Mouse (Mus musculus) heart, embryonic 16.5 days (tissue): ENCODE results near the gene Gm45716. TPM values are rescaled to one million over a fixed set of nuclear protein-coding genes. Genes with fewer than 3 reads are reported as not detected.
A peak's percentile ranks its signal among the peaks of the same experiment; 100 is the strongest.

Experiments used
- ATAC-seq: fragments of 200-750 bp; cut with Nextera tagmentation; replicated peaks from 2 replicates; pipeline ENCODE4 v1.8.0; 2017; ENCODE audit warnings: moderate number of reproducible peaks; ENCODE audit not compliant: insufficient read depth, low FRiP score; ENCODE audit errors: extremely low read depth
- H3K27ac ChIP-seq: fragments of 300-500 bp; sonication (generic); 2 replicates; pipeline ENCODE4 v1.5.1; 2014; ENCODE audit warnings: mild to moderate bottlenecking, low read length, control low read depth, moderate library complexity
- H3K27me3 ChIP-seq: fragments of 300-500 bp; sonication (generic); 2 replicates; pipeline ENCODE4 v1.6.1; 2014; ENCODE audit warnings: low read length, mixed read lengths; ENCODE audit not compliant: control insufficient read depth, insufficient read depth
- H3K36me3 ChIP-seq: fragments of 300-500 bp; sonication (generic); 2 replicates; pipeline ENCODE4 v1.6.1; 2014; ENCODE audit not compliant: control insufficient read depth, insufficient read depth
- H3K4me1 ChIP-seq: fragments of 300-500 bp; sonication (generic); 2 replicates; pipeline ENCODE4 v1.6.1; 2014; ENCODE audit warnings: low read length, mixed read lengths; ENCODE audit not compliant: control insufficient read depth, insufficient read depth
- H3K4me2 ChIP-seq: fragments of 300-500 bp; sonication (generic); 2 replicates; pipeline ENCODE4 v1.6.1; 2014; ENCODE audit warnings: low read depth, mild to moderate bottlenecking, control low read depth, low read length
- H3K4me3 ChIP-seq: fragments of 300-500 bp; sonication (generic); 2 replicates; pipeline ENCODE4 v1.5.1; 2014; ENCODE audit warnings: mild to moderate bottlenecking, control low read depth, low read length
- H3K9ac ChIP-seq: fragments of 300-500 bp; sonication (generic); 2 replicates; pipeline ENCODE4 v1.6.1; 2014; ENCODE audit warnings: low read length, control low read depth
- H3K9me3 ChIP-seq: fragments of 300-500 bp; sonication (generic); replicated peaks from 2 replicates; pipeline ENCODE4 v1.6.1; 2016; ENCODE audit warnings: low read length; ENCODE audit not compliant: control insufficient read depth
- WGBS: fragments of 180-500 bp; shearing (Covaris S2); extraction: QIAGEN DNeasy Blood & Tissue Kit; methylation state at CpG from one replicate; pipeline ENCODE4 v1.1.7; 2014; 5-methylcytosine and 5-hydroxymethylcytosine counted together
- polyA plus RNA-seq: library from polyadenylated mRNA; unstranded; fragments of >200 nt; fragmentation: Nextera tagmentation; extraction: Ambion mirVana; gene quantifications from 2 replicates; pipeline ENCODE4 v1.2.1, GENCODE M21; 2015

The Gm45716 gene
- polyA plus RNA-seq, 1 experiment from 2014 or later, result 53.0 TPM

GRCm38 (mm10) chr11:90195756-90196520, 8.5 kb downstream of the Gm45716 start:
- no peaks in the 10 kb centered on the region for H3K36me3 ChIP-seq
- no peaks in the 10 kb centered on the region for H3K9me3 ChIP-seq
- H3K4me1 ChIP-seq, result peaks cover 13% of the 10 kb centered on the region
- ATAC-seq, result no peak
- no peaks in the 10 kb centered on the region for H3K27me3 ChIP-seq
- no peak overlapping the region for H3K4me3 ChIP-seq
- H3K27ac ChIP-seq, result no peak overlapping the region
- no peak overlapping the region for H3K9ac ChIP-seq
- no peak overlapping the region for H3K4me2 ChIP-seq
- WGBS, result 49% methylated on average over 11 of the region's 11 CpGs

GRCm38 (mm10) chr11:90196521-90197215, 9.2 kb downstream of the Gm45716 start:
- Histone ChIP-seq H3K27me3 (no peaks in the 10 kb centered on the region), H3K9me3 (no peaks in the 10 kb centered on the region), H3K4me3 (no peak overlapping the region), H3K9ac (no peak overlapping the region), H3K4me1 (peaks cover 13% of the 10 kb centered on the region), H3K4me2 (no peak overlapping the region), H3K27ac (no peak overlapping the region), H3K36me3 (no peaks in the 10 kb centered on the region)
- 50% methylated on average over 12 of the region's 12 CpGs for WGBS
- no peak; the same call in 1 of the 2 replicates for ATAC-seq

GRCm38 (mm10) chr11:90198048-90198447, 10.6 kb downstream of the Gm45716 start:
- H3K27ac ChIP-seq, result no peak overlapping the region
- H3K4me1 ChIP-seq, result peaks cover 13% of the 10 kb centered on the region
- H3K4me3 ChIP-seq, result no peak overlapping the region
- no peak for ATAC-seq
- H3K27me3 ChIP-seq, result no peaks in the 10 kb centered on the region
- no peak overlapping the region for H3K4me2 ChIP-seq
- 64% methylated on average over 5 of the region's 5 CpGs for WGBS
- H3K36me3 ChIP-seq, result no peaks in the 10 kb centered on the region
- H3K9ac ChIP-seq, result no peak overlapping the region
- no peaks in the 10 kb centered on the region for H3K9me3 ChIP-seq

- no peaks in the 10 kb centered on the region for H3K9me3 ChIP-seq
- no peak for ATAC-seq
- no peak overlapping the region for H3K4me2 ChIP-seq
- 76% methylated on average over 2 of the region's 2 CpGs for WGBS
- H3K27me3 ChIP-seq, result no peaks in the 10 kb centered on the region
- no peaks in the 10 kb centered on the region for H3K36me3 ChIP-seq
- no peak overlapping the region for H3K4me3 ChIP-seq
- H3K9ac ChIP-seq, result no peak overlapping the region
- peaks cover 10% of the 10 kb centered on the region for H3K4me1 ChIP-seq
- H3K27ac ChIP-seq, result no peak overlapping the region
Observed at GRCm38 (mm10) chr11:90200826-90201225, 13.3 kb downstream of the Gm45716 start.

- ATAC-seq, result no peak
- 79% methylated on average over 7 of the region's 7 CpGs for WGBS
- no peak overlapping the region for H3K27ac ChIP-seq
- no peak overlapping the region for H3K4me2 ChIP-seq
- H3K4me3 ChIP-seq, result no peak overlapping the region
- no peak overlapping the region for H3K9ac ChIP-seq
- H3K27me3 ChIP-seq, result no peaks in the 10 kb centered on the region
- H3K4me1 ChIP-seq, result no peaks in the 10 kb centered on the region
- 0 out of 2 replicates have a peak, but pooled peaks cover 2% of the 10 kb centered on the region for H3K9me3 ChIP-seq
- no peaks in the 10 kb centered on the region for H3K36me3 ChIP-seq
Observed at GRCm38 (mm10) chr11:90214246-90214645, 26.8 kb downstream of the Gm45716 start.

- Histone ChIP-seq H3K4me1 (peaks cover 7% of the 10 kb centered on the region), H3K36me3 (no peaks in the 10 kb centered on the region), H3K4me3 (no peak overlapping the region), H3K4me2 (no peak overlapping the region), H3K27me3 (no peaks in the 10 kb centered on the region), H3K27ac (no peak overlapping the region), H3K9me3 (no peaks in the 10 kb centered on the region), H3K9ac (no peak overlapping the region)
- 44% methylated on average over 6 of the region's 6 CpGs for WGBS
- ATAC-seq, result no peak
Observed at GRCm38 (mm10) chr11:90220022-90220645, 32.7 kb downstream of the Gm45716 start.

- no peaks in the 10 kb centered on the region for H3K27me3 ChIP-seq
- no peak for ATAC-seq
- peaks cover 9% of the 10 kb centered on the region for H3K4me1 ChIP-seq
- 34% methylated on average over 2 of the region's 2 CpGs for WGBS
- H3K9ac ChIP-seq, result no peak overlapping the region
- H3K27ac ChIP-seq, result no peak overlapping the region
- no peaks in the 10 kb centered on the region for H3K9me3 ChIP-seq
- H3K4me3 ChIP-seq, result no peak overlapping the region
- H3K36me3 ChIP-seq, result no peaks in the 10 kb centered on the region
- no peak overlapping the region for H3K4me2 ChIP-seq
Observed at GRCm38 (mm10) chr11:90220750-90221149, 33.3 kb downstream of the Gm45716 start.

- Histone ChIP-seq H3K4me1 (peaks cover 14% of the 10 kb centered on the region), H3K4me2 (0 out of 2 replicates have a peak overlapping the region, but pooled peaks have one; percentile 2), H3K27me3 (no peaks in the 10 kb centered on the region), H3K27ac (peak overlapping the region; percentile 65), H3K9me3 (no peaks in the 10 kb centered on the region), H3K4me3 (no peak overlapping the region), H3K9ac (no peak overlapping the region), H3K36me3 (no peaks in the 10 kb centered on the region)
- ATAC-seq, result peak; percentile 52; the same call in 1 of the 2 replicates
- 27% methylated on average over 11 of the region's 11 CpGs for WGBS
Observed at GRCm38 (mm10) chr11:90224914-90225470, 37.5 kb downstream of the Gm45716 start.
